Mouse (Mus musculus): ENCODE data around the gene Lifr. TPM values are rescaled to one million over a fixed set of nuclear protein-coding genes. Genes with fewer than 3 reads are reported as not detected.
A peak's percentile ranks its signal among the peaks of the same experiment; 100 is the strongest.

Gene Lifr
- polyA plus RNA-seq, 1 experiment = 18.9 TPM

- Histone ChIP-seq H3K36me3 (replicated peaks; ENCODE audit: low read length) (no peaks in the 10 kb centered on the region), H3K4me1 (no peaks in the 10 kb centered on the region), H3K9me3 (peaks cover 12% of the 10 kb centered on the region; the same call in 1 of the 2 replicates), H3K27me3 (replicated peaks) (peaks cover 88% of the 10 kb centered on the region), H3K4me3 (replicated peaks) (no peak overlapping the region)
- TF ChIP-seq FLI1 (IDR thresholded peaks at IDR 0.05; ENCODE audit: low read length) = no peak
- no peak for TF ChIP-seq GATA1 (IDR thresholded peaks at IDR 0.05; ENCODE audit: borderline replicate concordance, low read length)
These were observed 114.5 kb downstream of the Lifr start for GRCm38 (mm10) chr15:7204917-7205316.

- Histone ChIP-seq H3K9me3 (peaks cover 12% of the 10 kb centered on the region; the same call in 1 of the 2 replicates), H3K36me3 (replicated peaks; ENCODE audit: low read length) (no peaks in the 10 kb centered on the region), H3K4me3 (replicated peaks) (no peak overlapping the region), H3K27me3 (replicated peaks) (peaks cover 93% of the 10 kb centered on the region), H3K4me1 (no peaks in the 10 kb centered on the region)
- TF ChIP-seq FLI1 (IDR thresholded peaks at IDR 0.05; ENCODE audit: low read length) (no peak), GATA1 (IDR thresholded peaks at IDR 0.05; ENCODE audit: borderline replicate concordance, low read length) (no peak)
These were observed 115.7 kb downstream of the Lifr start for GRCm38 (mm10) chr15:7206110-7206509.

- no peaks in the 10 kb centered on the region for H3K36me3 ChIP-seq (replicated peaks; ENCODE audit: low read length)
- TF ChIP-seq FLI1 (IDR thresholded peaks at IDR 0.05; ENCODE audit: low read length) = no peak
- TF ChIP-seq GATA1 (IDR thresholded peaks at IDR 0.05; ENCODE audit: borderline replicate concordance, low read length) = no peak
- H3K27me3 ChIP-seq (replicated peaks) = peaks cover 91% of the 10 kb centered on the region
- H3K4me3 ChIP-seq (replicated peaks) = no peak overlapping the region
- no peaks in the 10 kb centered on the region for H3K4me1 ChIP-seq
- H3K9me3 ChIP-seq = peaks cover 12% of the 10 kb centered on the region; the same call in 1 of the 2 replicates
These were observed 116.9 kb downstream of the Lifr start for GRCm38 (mm10) chr15:7207292-7207691.

GRCm38 (mm10) chr15:7208180-7208579, 117.8 kb downstream of the Lifr start:
- no peak for TF ChIP-seq GATA1 (IDR thresholded peaks at IDR 0.05; ENCODE audit: borderline replicate concordance, low read length)
- TF ChIP-seq FLI1 (IDR thresholded peaks at IDR 0.05; ENCODE audit: low read length) = no peak
- Histone ChIP-seq H3K9me3 (peaks cover 12% of the 10 kb centered on the region; the same call in 1 of the 2 replicates), H3K4me3 (replicated peaks) (no peak overlapping the region), H3K4me1 (no peaks in the 10 kb centered on the region), H3K36me3 (replicated peaks; ENCODE audit: low read length) (no peaks in the 10 kb centered on the region), H3K27me3 (replicated peaks) (peaks cover 91% of the 10 kb centered on the region)

- H3K27me3 ChIP-seq (replicated peaks) = peaks cover 84% of the 10 kb centered on the region
- no peaks in the 10 kb centered on the region for H3K36me3 ChIP-seq (replicated peaks; ENCODE audit: low read length)
- TF ChIP-seq FLI1 (IDR thresholded peaks at IDR 0.05; ENCODE audit: low read length) (no peak), GATA1 (IDR thresholded peaks at IDR 0.05; ENCODE audit: borderline replicate concordance, low read length) (no peak)
- H3K4me1 ChIP-seq = peaks cover 19% of the 10 kb centered on the region
- no peak overlapping the region for H3K4me3 ChIP-seq (replicated peaks)
- peaks cover 6% of the 10 kb centered on the region; the same call in 1 of the 2 replicates for H3K9me3 ChIP-seq
These were observed 123.3 kb downstream of the Lifr start for GRCm38 (mm10) chr15:7213683-7214082.

- Histone ChIP-seq H3K4me3 (replicated peaks) (no peak overlapping the region), H3K9me3 (peaks cover 6% of the 10 kb centered on the region; the same call in 1 of the 2 replicates), H3K27me3 (replicated peaks) (peaks cover 88% of the 10 kb centered on the region), H3K36me3 (replicated peaks; ENCODE audit: low read length) (no peaks in the 10 kb centered on the region), H3K4me1 (peaks cover 19% of the 10 kb centered on the region)
- TF ChIP-seq FLI1 (IDR thresholded peaks at IDR 0.05; ENCODE audit: low read length) (no peak), GATA1 (IDR thresholded peaks at IDR 0.05; ENCODE audit: borderline replicate concordance, low read length) (no peak)
These were observed 125.4 kb downstream of the Lifr start for GRCm38 (mm10) chr15:7215845-7216244.

- no peaks in the 10 kb centered on the region for H3K36me3 ChIP-seq (replicated peaks; ENCODE audit: low read length)
- peak overlapping the region; percentile 76 for H3K4me3 ChIP-seq (replicated peaks)
- H3K9me3 ChIP-seq = peaks cover 6% of the 10 kb centered on the region; the same call in 1 of the 2 replicates
- TF ChIP-seq FLI1 (IDR thresholded peaks at IDR 0.05; ENCODE audit: low read length) (no peak), GATA1 (IDR thresholded peaks at IDR 0.05; ENCODE audit: borderline replicate concordance, low read length) (no peak)
- H3K4me1 ChIP-seq = peaks cover 19% of the 10 kb centered on the region
- peaks cover 90% of the 10 kb centered on the region for H3K27me3 ChIP-seq (replicated peaks)
These were observed 126.3 kb downstream of the Lifr start for GRCm38 (mm10) chr15:7216581-7217272.

- Histone ChIP-seq H3K4me3 (replicated peaks) (peak overlapping the region; percentile 76), H3K36me3 (replicated peaks; ENCODE audit: low read length) (no peaks in the 10 kb centered on the region), H3K9me3 (peaks cover 6% of the 10 kb centered on the region; the same call in 1 of the 2 replicates), H3K4me1 (peaks cover 19% of the 10 kb centered on the region), H3K27me3 (replicated peaks) (peaks cover 90% of the 10 kb centered on the region)
- no peak for TF ChIP-seq FLI1 (IDR thresholded peaks at IDR 0.05; ENCODE audit: low read length)
- TF ChIP-seq GATA1 (IDR thresholded peaks at IDR 0.05; ENCODE audit: borderline replicate concordance, low read length) = no peak
These were observed 126.8 kb downstream of the Lifr start for GRCm38 (mm10) chr15:7217273-7217598.

- no peaks in the 10 kb centered on the region for H3K36me3 ChIP-seq (replicated peaks; ENCODE audit: low read length)
- H3K4me1 ChIP-seq = peaks cover 17% of the 10 kb centered on the region
- no peaks in the 10 kb centered on the region for H3K9me3 ChIP-seq
- TF ChIP-seq GATA1 (IDR thresholded peaks at IDR 0.05; ENCODE audit: borderline replicate concordance, low read length) = no peak
- H3K4me3 ChIP-seq (replicated peaks) = no peak overlapping the region
- peaks cover 90% of the 10 kb centered on the region for H3K27me3 ChIP-seq (replicated peaks)
These were observed 132.4 kb downstream of the Lifr start for GRCm38 (mm10) chr15:7222809-7223208.

- Histone ChIP-seq H3K4me1 (peaks cover 13% of the 10 kb centered on the region), H3K9me3 (no peaks in the 10 kb centered on the region), H3K36me3 (replicated peaks; ENCODE audit: low read length) (no peaks in the 10 kb centered on the region), H3K27me3 (replicated peaks) (peaks cover 87% of the 10 kb centered on the region), H3K4me3 (replicated peaks) (no peak overlapping the region)
- no peak for TF ChIP-seq GATA1 (IDR thresholded peaks at IDR 0.05; ENCODE audit: borderline replicate concordance, low read length)
- TF ChIP-seq FLI1 (IDR thresholded peaks at IDR 0.05; ENCODE audit: low read length) = no peak
These were observed 133.8 kb downstream of the Lifr start for GRCm38 (mm10) chr15:7224151-7224775.

Data from megakaryocyte, embryonic 14.5 days (primary cell).